Mouse (Mus musculus): ENCODE measurements at regions not wholly inside any gene's neighbourhood (a gene's known extent, or its start where the extent isn't known, plus 50 kb on each side); places are given as distances from the start of the nearest gene placed in this dataset.

DNA sequence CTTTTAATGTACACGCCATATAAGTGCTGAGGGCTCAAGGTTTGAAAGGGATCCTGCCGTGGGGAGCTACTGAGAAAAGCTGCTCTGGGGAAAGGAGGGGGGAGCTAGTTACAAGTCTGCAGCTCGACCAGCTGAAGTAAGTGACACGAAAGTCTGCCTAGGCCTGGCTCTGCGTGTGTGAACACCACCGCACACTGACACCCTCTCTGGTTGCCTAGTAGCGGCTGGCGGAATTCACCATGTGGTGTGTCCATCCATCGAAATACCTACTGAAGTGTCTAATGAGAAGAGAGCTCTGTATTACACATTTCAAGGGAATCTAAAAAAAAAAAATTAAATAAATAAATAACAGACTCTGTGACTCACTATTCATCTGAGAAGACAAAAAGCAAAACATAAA lies 813.4 kb downstream of the Diaph3 start:
- TF ChIP-seq CTCF (IDR thresholded peaks at IDR 0.05; ENCODE audit: insufficient read depth, low read depth, low read length) (no peak), POLR2A (IDR thresholded peaks at IDR 0.05; ENCODE audit: insufficient read depth, low read depth, low read length) (no peak)

All from olfactory bulb, adult 2 months (tissue).